Mouse (Mus musculus): ENCODE results near the gene Mrvi1.
A peak's percentile ranks its signal among the peaks of the same experiment; 100 is the strongest.

The Mrvi1 gene

DNA sequence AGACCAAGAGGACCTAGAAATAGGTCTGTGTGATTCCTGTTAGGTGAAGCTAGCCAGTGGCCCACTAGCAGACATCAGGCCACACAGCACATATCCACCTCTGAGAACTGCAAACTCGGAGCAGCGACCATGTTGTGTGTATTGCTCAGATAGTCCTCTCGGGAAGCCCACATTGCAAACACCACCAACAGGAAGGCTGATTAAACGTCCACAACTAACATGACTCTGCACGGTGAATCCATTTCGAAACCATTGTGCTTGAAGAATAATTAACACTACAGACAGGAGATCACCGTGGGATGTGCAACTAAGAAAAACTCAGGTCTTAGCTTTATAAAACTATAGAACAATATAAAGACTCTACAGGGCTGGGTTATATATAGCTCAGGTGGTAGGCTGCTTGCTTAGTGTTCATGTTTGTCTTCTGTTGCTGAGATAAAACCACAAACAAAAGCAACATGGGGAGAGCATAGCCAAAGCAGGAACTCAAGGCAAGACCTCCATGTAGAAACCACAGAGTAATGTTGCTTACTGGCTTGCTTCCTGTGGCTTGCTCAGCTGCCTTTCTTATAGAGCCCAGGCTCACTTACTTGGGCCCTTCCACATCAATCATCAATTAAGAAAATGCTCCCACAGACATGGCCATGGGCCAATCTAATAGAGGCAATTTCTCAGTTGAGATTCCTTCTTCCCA is 4.4 kb downstream of the Mrvi1 start:
- no peak for DNase-seq

DNA sequence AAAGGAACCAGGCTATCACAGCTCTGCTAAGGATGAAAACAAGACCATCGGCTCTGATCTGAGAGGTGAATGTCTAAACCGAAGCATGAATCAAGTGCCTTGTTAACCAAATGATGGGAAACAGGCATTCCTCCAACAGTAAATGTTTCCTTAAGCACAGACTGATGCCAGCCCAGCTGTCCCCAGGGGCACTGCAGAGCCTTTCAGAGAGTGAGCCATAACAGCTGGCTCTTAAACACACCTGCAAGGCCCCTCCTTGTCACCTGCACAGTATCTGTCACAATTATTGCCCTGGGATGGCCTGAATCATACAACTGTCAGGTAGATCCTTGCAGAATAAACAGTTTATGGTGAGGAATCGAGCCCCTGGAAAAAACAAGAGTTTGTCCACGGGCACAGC is 8.8 kb downstream of the Mrvi1 start:
- peak in 1 of 2 experiments; percentile 10 for DNase-seq

DNA sequence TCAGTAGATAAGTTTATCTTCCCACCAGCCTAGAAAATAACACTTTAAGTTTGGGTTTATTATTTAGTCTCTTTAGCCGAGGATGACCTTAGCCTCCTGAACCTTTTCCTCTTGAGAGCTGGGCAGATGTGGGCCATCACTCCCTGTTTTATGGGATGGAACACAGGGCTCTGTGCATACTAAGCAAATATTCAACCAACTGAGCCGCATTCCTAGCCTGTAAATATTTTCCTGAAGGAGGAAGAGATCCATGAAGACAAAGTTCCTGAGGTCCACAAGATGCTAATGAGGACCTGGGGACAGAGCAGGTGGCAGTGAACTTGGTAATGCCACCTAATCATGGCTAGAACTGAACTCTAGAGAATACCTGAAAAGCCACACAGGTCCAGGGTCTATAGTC is 9.5 kb downstream of the Mrvi1 start:
- peak in 1 of 2 experiments; percentile 52 for DNase-seq

DNA sequence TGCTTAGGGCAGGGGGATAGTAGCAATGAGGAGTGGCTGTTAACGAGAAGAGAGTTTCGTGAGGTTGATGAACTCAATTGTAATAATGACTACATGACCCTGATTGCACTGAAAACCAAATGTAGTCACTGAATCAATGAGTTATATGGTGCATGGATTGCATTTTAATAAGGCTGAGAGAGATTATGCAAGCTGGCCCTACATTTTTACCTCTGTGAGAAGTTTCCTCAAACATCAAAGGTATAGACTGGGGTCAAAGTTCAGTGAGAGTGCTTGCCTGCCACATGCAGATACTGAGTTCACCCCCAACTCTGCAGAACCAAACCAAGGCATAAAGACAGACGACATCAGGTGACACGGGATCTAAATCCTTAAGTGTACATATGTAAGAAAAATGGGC is 14.9 kb downstream of the Mrvi1 start:
- DNase-seq, result no peak

DNA sequence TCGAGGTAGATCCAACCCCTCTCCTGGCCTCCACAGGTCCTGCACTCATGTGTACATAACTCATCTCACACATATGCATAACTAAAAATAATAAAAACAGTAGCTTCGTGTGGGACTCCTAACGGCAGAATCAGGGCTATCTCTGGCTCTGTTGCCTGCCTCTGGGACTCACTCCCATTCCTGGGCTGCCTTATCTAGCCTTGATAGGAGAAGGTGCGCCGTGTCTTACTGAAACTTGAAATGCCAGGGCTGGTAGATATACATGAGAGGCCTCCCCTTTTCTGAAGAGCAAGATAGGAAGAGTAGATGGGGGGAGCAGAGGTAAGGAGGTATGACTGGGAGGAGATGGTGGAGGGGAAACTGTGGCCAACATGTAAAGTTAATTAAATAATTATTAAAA is 15.4 kb downstream of the Mrvi1 start:
- no peak for DNase-seq

DNA sequence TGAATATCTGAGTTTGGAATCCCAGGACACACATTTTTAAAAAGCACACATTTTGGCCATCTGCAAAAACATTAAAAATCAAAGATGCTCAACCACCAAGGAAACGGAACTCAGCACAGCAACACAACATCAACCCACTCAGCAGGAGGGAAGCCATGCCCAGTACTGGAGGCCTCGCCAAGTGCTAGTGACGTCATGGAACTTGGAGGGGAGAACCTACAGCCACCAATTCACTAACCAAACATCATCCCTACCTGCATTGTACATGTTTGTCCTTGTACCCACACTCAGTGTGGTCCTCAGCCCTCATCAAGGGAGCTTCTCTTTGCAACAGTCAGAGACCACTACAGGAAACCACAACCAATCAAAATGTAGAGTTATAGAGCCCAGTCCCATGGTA is 16.9 kb downstream of the Mrvi1 start:
- DNase-seq, result no peak

DNA sequence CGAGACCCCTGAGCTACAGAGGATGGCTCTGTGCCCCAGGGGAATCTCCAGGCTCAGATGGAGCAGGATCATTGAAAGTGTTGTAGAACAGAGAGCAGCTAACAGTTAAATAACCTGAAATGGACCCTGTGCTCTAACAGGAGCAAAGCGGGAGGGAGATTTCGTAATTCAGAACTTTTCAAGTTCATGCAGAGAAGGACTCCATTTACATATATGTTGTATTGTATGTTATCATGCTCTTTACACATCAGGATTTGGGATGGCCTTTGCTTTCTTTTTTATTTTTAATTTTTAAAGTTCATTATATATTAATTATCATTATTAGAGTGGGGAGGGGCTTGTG is 18.6 kb downstream of the Mrvi1 start:
- DNase-seq, result no peak

DNA sequence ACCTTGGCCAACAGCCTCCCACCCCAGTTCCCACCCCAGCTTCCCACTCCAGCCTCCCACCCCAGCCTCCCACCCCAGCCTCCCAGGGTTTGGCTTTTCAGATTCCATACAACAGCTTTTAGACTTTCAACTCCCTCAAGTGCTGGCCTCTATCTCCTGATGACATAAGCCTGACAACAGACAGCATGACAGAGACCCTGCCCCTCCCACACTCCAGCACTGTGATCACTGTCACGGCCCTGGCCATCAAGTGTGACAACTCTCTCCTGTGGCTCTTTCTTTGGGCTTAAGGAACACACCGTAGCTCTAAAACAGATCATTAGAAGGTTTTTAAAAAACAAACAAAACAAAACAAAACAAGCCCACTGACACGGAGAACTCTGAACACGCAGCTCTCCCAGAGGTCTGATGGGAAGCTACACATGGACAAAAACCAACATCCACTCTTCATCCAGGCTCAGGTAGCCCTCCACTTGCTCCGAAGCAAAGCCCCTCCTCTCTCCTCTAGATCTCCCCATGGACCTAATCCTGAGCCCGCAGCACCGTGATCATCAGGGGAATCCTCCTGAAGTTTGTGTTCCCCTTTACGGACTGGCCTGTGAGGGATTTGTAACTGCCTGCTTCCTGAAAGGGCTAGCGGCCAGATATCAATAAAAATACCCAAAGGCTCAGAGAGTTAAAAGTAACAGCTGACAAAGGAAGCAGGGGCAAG is 19.2 kb downstream of the Mrvi1 start:
- DNase-seq, result no peak

DNA sequence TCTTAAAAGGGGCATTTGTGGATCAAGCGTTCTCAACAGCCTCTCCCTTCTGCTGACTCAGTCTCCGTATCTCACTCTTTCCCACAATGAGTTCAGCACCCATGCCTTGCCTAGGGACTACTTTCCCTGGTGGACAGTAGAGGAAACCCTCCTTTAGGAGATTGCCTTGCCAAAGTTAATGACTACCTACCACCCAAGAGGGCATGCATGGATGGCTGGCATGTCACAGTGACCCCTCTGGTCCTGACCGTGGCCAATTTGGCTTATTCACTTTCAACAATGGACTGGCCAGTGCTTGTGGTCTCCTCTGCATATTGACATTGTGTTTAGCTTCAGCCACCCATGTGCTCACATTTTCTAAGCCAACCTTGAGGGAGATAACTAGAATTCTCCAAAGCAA is 19.8 kb downstream of the Mrvi1 start:
- DNase-seq, result no peak

DNA sequence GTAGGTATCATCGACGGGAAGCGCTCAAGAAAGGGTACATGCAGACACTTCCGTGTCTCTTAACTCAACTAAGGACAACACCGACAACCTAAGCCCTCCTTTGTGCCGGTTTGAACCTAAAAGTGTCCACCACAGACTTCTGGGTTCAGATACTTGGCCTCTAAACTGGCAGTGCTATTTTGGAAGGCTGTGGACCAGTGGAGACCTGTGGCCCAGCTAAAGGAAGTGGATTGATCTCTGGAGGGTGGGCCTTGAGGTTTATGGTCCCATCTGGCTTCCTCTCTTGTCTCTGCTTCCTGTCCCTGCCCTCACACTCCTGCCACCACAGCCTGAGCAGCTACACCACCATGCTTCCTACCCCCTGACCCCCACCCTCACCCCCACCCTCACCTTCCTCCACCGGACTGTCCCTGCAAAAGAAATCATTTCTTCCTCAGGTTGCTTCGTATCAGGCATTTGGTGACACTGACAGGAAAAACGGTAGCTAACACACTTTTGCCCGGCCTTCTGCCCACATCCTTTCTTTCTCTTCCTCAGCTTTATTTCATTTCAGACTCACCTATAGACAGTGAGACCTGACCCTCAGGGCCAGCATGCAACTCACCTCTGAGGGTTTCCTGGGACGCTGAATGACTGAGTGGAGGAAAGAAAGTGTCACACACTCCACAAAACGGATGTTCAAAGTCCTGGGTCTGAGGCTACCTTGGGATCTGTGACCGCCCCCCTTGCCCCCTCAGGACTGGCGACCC is 25.7 kb downstream of the Mrvi1 start:
- DNase-seq, result no peak

DNA sequence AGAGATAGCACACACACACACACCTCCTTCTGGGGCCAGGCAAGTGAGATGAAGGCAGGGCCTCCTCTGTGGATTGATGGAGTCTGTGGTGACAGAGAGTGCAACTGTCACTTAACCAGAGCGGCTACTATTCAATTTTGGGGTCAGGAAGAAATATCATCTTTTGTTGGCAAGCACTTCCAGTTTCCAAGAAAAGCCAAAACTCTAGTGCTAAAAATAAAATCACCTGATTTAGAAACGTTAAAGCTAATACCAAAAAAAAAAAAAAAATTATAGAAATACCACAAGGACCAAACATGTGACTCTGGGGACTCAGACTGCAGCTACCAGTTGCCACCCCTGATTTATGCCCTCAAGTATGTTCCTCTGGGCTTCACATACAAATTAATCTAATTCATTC is 26.7 kb downstream of the Mrvi1 start:
- DNase-seq, result no peak

DNA sequence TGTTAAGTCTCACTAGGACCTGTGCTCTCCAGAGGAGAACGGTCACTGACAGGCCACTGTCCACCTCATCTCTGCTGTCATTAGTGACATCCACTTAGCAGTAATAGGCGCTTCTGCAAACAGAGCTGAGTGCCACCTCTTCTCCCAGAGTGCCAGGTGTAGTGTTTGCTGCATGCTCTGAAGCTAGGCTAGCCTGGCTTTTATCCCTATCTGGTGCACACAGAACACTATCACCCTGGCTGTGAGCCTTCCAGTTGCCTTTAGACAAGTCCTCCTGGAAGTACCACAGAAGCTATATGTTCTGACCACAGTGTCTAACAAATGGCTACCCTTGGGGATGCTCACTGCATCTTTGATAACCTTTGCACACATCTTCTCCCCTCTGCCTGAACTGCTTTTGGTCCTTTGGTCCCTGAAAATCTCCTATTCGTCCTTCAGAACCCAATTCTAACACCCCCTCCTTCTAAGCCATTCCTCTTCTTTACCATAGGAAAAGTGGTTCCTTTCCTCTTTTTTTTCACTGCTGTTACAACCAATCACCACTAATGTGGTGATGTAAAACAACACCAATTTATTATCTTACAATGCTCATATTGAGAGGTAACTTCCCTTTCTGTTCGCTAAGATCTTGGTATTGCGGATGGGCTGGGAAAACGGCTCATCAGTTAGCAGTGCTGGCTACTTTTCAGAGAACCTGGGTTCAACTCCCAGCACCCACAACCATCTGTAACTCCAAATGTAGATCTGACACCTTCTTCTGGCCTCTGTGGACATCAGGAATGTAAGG is 28.0 kb downstream of the Mrvi1 start:
- DNase-seq, result no peak

DNA sequence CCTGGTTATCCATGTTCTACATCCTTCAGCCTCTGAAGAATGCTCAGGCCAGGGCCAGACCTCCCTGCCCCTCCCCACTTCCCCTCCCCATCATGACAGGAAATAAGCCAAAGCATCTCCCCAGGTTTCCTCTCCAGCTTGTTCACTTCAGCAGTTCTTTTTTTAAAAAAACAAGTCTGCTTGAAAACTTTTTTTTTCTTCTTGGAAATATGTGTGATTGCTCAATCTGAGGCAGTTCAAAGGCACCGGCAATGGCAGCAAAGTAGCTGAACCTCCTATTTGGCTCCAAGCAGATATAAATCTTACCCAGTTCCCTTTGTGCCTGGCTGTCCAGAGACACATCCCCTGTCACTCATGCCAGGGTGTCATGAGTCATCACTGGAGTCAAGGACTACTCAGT is 29.1 kb downstream of the Mrvi1 start:
- DNase-seq, result peak; percentile 35 to 46

DNA sequence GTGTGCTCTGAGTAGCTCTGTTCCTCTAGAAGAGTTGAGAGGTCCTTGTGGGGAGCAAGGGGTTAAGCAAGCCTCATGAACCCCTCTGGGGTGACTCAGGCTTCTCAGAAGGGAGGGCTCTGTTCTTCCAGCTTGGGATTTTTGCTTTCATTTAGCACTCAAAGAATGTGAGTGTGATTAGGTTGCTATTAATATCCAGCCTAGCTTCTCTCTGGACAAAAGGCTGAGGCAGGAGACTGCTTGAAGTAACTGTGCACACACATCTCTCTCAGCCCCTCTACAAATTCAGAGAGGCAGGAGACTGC is 31.7 kb downstream of the Mrvi1 start:
- no peak for DNase-seq

DNA sequence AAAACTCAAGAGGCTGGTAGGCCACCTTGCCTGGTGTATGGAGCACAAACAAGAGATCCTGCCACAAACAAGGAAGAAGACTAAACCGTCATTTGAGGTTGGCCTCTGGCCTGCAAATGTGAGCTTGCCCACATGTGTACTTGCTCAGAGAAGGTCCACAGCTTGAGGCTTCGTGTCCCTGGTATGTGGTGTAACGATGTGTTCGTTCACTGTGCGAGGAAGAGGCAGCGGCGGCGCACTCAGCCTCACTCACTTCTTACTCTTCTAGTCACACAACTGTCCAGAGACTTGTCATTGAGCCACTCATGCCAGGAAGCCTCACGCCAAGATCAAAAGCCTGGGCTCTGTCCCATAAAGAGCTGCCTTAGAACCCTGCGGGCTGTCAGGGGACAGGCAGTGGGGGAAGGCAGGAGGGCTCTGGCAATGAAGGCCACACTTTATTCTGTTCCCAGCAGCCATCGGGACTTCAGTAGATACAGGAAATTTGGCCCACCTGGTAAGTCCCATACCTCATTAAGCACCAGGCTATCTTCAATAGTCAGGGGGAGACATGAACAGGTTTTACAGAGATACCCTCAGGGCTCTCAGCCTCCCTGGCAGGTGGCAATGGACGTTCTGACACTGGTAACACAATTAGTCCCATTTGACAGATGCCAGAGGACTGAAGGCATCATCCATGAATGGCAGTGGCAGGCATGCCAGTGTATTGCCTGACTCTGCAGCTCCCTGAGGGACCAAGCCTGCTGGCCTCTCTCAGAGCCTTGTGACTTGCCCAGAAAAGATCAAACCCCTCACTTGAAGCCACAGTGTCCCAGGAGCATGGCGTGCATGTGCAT is 32.3 kb downstream of the Mrvi1 start:
- DNase-seq, result no peak

DNA sequence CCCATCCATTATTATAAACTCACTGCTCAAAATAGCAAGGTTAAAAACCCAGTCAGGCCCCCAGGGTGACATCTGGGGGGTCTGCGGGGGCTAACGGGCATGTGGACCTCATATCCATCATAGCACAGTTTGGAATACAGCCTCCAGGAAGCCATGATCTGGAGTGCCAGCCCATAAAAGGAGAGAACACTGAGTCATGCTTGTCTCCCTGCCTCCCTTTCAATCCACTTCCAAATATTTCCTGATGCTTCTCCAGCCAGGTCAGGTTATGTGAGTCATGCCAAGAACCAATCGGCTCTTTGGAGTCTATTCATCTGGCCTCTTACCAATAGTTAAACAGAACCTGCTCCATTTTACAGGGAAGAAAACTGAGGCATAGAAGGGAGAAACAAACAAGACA is 33.7 kb downstream of the Mrvi1 start:
- DNase-seq, result no peak

DNA sequence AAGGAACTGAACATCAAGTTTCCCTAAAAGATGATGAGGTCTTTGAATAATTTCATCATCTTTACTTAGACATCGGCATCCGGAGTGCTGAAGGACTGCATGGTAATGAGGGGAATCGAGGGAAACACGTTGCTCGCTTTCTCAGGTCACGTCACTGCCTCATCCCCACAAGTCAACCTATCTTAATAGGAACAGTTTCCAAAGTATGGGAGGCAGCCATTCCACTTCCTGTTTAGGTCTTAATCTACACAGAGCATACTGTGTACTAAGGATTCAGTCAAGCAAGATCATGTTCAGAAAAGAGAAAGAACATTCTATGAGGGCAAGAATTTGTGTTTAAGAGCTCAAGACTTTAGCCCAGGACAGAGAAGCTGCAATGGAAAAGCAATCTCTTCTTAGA is 34.6 kb downstream of the Mrvi1 start:
- DNase-seq, result no peak

DNA sequence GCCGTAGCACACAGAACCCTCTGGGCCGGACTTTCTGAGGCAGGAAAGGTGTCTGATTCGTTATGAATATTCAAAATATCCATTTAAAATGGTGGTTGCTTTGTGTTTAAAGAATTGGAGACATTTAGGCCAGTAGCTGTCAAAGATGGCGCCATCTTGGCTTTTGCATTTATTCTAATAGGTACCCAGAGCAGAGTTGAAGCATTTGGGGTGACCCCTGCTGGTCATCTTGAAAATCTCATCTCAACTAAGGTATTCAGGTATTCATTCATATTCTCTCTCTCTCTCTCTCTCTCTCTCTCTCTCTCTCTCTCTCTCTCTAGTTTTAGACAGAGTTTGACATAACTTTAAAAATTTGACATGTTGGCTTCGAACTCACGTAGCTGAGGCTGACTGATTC is 35.5 kb downstream of the Mrvi1 start:
- peak; percentile 21 to 56 for DNase-seq

DNA sequence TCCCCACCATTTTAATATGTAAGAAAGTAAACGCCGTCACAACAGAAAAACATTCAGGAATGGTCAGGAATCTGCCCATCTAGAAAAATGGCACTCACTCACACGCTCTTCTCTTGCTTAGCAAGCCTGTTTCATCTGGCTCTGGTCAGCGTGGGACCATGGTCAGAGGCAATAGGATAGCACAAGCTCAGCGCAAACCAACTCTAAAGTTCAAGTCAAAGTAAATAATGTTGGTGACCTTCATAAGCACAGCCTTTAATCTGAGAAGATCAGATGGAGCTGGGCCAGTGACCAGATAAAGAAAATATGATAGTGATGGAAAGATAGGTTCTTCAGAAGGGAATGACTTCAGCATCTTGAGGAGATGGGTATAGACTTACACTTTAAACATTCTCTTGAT is 37.9 kb downstream of the Mrvi1 start:
- DNase-seq, result no peak

DNA sequence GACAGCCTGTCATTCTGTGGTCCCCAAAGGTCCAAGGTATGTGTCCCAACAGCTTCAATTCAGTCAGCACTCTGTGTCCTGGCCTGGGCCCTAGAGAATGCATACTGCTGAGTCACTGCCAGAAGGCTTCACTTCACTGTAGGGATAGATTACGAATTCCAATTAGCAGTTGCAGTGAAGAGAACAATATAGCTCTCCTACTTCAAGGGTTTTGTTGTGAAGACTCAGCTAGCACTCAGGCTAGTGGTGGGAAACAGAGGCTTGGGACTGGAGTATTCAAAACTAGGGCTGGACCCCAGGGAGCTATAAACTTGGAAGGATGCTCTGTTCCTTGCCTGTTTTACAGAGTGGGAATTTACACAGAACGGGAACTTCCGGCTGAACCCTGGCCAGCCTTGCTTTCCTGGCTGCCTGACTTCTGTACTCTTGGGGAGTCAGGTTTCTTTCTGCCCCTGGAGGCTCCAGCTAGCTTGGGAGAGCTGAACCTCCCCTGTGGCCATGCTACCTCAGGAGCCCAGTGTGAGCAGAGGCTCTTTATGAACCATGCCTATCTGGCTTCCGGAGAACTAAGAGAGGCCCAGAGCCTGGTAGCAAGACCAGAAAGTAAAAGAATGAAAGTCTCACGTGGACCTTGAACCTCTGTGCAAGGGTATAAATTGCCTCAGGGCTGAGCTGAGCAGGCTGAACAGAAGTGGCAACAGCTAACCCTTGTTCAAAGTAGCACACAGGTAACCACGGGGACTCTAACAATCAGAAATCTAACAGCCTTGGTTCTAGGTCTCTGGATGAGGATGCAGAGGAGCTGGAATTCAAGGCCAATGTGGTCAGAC is 40.3 kb downstream of the Mrvi1 start:
- DNase-seq, result peak; percentile 53 to 59

DNA sequence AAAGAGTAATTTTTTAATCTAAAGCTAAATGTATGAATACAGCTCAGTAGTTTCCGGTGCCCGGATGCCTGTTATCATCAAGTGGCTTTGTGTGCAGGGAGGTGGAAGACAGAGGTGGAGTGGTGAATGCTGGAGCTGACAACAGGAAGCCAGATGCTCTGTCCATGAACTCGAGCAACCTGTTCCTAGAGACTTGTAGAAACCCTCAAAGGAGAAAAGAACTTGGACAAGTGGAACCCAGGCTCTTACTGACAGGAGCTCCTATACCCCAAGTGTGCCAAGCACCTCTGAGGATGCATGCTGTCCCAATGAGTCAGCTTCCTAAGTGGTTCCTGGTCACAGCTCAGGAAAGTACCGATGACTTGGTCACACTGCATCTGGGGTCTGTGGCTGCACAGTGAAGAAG is 41.1 kb downstream of the Mrvi1 start:
- no peak for DNase-seq
